Mouse (Mus musculus): Measurements from ENCODE around the gene Pbx1. TPM values are rescaled to one million over a fixed set of nuclear protein-coding genes. Genes with fewer than 3 reads are reported as not detected.
A peak's percentile ranks its signal among the peaks of the same experiment; 100 is the strongest.

Gene Pbx1
- total RNA-seq, 2 experiments from 2014 or later, result 16.9 to 29.3 TPM

DNA sequence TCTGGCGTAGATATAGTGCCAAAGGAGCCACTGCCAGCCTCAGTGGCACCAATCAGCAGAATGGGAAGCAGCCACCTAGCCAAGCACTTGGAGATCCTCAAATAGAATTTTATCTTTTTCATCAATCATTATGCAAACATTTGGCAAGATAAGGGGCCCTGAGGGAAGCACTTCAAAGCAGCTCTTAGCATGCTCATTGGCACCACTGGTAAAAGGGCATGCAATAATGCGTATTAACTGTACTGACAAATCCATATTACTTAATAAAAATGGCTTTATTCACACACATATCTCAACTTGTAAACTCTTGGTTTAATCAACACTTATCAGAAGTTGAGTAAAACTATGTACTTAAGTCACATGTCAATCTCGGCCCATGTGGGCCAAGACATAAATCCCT lies 1.6 kb upstream of the Pbx1 start:
- TF ChIP-seq CTCF (IDR thresholded peaks at IDR 0.05), result no peak
- Histone ChIP-seq H3K27ac (no peak overlapping the region), H3K4me3 (no peak overlapping the region)
- no peak for DNase-seq
- intact Hi-C loops (cut with DNase I), result loop anchor here (5.0 to 10.0 kb wide), 4 partner anchors 44 to 216 kb away; no protein-coding TSS in a partner anchor

DNA sequence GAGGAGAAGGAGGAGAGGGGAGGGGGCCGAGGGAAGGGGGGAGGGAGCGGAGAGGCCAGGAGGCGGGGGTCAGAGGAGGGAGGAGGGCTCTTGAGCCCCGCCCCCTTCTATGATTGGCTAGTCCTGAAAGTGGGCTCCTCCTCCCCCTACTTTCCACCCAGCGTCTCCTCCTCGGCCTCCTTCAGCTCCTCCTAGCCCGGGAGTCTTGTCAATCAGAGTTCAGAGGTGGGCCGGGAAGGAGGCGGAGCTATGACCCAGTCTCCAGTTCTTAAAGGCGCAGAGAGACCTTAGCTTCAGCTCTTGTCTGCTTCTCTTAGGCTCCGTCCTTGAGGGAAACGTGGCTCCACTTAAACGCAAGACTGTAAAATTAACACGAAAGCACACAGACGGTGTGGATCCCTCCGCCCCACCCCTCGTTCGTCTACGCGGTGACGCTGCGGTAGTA lies 233 bp upstream of the Pbx1 start:
- peak; percentile 97 for DNase-seq
- no peak for TF ChIP-seq CTCF (IDR thresholded peaks at IDR 0.05)
- intact Hi-C loops (cut with DNase I), result loop anchor here (5.0 to 10.0 kb wide), 4 partner anchors 45 to 215 kb away; no protein-coding TSS in a partner anchor
- Histone ChIP-seq H3K4me3 (peak overlapping the region; percentile 91), H3K27ac (peak overlapping the region; percentile 96)

DNA sequence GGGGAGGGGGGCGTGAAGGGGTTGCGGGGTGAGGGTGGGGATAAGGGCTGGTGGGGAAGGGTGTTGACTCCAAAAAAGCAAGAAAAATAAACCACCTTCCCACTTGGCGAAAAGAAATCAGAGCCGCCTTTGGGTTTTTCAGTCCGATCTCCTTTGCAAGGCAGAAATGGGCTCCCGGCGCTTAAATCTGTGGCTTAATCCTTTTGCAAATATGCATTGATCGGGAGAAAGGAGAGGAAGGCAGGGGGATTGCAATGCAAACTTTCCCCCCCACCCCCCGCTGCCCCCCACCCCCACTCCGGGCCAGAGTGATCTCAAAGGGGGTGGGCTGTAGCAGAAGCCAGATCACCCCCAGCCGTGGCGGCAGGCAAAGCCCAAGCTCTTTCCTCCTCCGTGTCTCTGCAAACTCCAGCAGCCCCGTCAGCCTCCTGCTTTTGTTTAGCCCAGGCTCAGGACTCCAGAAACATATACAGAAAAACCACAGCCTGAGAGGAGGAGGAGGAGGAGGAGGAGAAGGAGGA lies 299 bp downstream of the Pbx1 start:
- intact Hi-C loops (cut with DNase I), result loop anchor here (5.0 to 10.0 kb wide), 4 partner anchors 46 to 214 kb away; no protein-coding TSS in a partner anchor
- no peak for DNase-seq
- no peak for TF ChIP-seq CTCF (IDR thresholded peaks at IDR 0.05)
- Histone ChIP-seq H3K4me3 (peak overlapping the region; percentile 91), H3K27ac (peak overlapping the region; percentile 90)

DNA sequence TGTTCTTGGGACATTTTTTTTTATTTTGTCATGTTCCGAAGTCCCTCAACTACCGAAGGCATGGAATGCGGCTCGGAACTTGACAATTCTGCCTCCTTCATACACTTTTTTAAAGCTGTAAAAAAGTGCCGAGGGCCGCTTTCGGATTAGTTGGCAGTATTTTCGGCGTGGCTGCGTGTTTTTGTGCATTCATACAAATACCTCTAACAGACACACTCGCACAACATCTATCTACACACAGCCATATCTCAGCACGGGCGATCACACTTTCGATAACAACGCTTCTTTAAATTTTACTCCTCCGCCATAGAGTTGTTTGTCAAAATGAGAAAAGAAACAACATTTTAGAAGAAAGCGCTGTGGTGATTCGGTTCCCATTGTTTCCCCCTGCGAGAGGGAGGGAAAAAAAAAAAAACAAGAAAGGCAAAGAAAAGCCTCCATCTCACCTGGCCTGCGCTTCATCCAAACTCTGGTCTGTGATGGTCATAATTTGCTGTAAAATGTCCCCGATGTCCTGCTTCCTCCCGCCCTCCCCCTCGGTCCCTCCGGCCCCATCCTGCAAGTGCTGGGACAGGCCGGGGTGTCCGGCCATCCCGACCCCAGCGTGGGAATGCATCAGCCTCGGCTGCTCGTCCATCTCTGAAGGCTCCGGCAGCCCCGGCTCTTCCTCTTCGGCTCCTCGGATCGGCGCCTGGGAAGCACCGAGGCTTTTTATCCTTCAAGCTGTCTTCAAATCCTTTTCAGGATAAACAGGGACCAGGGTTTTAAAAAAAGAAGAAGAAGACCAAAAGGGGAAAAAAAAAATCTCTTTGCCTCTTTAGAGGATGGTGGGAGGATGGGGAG lies 981 bp downstream of the Pbx1 start:
- Histone ChIP-seq H3K27ac (peak overlapping the region; percentile 90), H3K4me3 (peak overlapping the region; percentile 91)
- intact Hi-C loops (cut with DNase I), result loop anchor here (5.0 to 10.0 kb wide), 4 partner anchors 46 to 214 kb away; no protein-coding TSS in a partner anchor
- peak; percentile 64 for DNase-seq
- no peak for TF ChIP-seq CTCF (IDR thresholded peaks at IDR 0.05)

DNA sequence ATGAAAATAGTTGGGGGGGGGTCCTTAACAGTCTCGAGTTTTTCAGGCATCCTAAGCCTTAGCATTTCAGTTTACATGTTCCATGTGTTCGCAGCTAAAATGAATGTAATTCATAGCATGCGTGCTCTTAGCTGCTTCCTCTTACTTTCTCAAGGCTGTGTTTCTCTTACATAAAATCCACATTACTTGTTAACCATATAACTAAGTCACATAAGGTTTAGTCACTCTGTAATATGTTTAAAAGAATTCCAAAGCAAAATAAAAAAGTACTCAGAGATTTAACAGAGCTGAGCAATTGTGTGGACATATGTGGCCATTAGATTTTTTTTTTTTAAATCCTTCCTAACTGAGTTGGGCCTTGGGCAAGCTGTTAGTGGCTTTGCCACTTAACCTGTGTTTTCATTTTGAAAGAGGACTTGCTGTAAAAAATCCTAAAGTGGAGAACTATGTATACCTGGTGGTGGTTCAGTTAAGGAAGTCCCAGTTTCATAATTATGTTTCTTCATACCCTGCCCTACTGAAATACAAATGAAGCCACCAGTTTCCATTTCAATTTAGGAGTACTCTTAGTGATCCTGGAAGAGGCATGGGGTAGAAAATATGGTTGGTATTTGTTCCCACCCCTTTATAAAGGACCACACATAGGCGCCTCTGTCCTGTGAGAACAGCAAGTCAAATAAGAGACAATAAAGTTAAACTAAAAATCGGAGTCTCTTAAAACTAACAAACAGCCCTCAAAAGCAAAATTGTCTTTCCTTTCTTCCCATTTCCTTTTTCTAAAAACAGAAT lies 2.0 kb downstream of the Pbx1 start:
- DNase-seq, result no peak
- intact Hi-C loops (cut with DNase I), result loop anchor here (5.0 to 10.0 kb wide), 4 partner anchors 47 to 213 kb away; no protein-coding TSS in a partner anchor
- TF ChIP-seq CTCF (IDR thresholded peaks at IDR 0.05), result no peak
- H3K4me3 ChIP-seq, result peak overlapping the region; percentile 91
- H3K27ac ChIP-seq, result peak overlapping the region; percentile 90

DNA sequence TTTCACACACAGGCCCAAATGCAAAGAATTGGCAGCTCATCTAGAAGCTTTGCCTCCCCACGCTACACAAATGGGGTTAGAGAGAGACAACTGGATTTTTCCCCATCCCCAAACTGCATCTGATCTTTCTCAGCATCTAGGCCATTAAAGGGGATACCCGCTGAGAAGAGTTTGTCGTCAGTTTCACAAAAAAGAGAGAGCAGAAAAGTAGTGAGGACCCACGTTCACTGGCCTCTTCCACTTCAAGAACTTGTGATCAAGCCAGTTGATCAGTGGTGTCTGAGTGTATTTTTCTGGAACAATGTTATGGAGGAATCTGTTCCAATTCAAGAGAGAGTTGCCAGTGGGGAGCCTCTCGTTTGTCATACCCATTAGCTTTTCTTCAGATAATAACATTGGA lies 2.7 kb downstream of the Pbx1 start:
- DNase-seq, result no peak
- intact Hi-C loops (cut with DNase I), result no loop called here
- no peak for TF ChIP-seq CTCF (IDR thresholded peaks at IDR 0.05)
- Histone ChIP-seq H3K4me3 (peak overlapping the region; percentile 91), H3K27ac (peak overlapping the region; percentile 90)

DNA sequence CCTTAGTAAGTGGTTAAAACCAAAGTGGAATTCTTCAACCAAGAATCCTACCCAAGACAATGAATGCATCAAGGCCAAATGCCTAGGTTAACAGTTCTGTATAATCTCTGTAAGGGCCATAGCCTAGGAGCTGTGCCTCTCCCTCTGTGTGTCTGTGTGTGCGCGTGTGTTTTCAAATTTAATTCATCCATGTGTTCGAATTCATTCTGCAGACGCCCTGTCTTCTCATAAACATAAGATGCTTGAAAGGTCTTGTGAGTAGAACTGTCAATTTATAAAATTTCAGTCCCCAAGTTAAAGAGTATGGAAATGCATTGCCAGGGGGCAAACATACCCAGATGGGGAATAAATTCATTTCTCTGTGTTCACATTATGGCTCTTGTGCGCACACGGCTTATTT lies 3.8 kb downstream of the Pbx1 start:
- TF ChIP-seq CTCF (IDR thresholded peaks at IDR 0.05), result no peak
- H3K4me3 ChIP-seq, result peak overlapping the region; percentile 91
- DNase-seq, result no peak
- H3K27ac ChIP-seq, result no peak overlapping the region; the same call in 1 of the 2 replicates
- intact Hi-C loops (cut with DNase I), result no loop called here

DNA sequence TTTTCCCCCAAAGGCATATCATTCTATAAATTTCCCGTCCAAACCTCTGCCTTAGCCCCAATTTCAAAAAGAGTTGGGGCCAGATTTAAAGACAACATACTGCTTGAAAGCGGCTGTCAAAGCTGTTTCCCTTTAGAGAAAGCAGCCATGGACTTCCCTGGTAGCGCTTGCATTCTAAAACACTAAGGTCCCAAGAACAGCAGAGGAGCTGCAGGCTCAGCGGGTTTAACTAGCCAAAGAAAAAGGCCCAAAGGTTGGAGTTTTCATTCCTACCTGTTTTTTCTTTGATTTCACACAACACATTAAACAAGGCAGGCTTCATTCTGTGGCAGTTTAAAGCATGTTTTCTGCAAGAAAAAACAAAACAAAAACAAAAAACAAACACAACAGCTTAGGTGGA lies 4.5 kb downstream of the Pbx1 start:
- H3K27ac ChIP-seq, result peak overlapping the region; percentile 24; the same call in 1 of the 2 replicates
- intact Hi-C loops (cut with DNase I), result no loop called here

DNA sequence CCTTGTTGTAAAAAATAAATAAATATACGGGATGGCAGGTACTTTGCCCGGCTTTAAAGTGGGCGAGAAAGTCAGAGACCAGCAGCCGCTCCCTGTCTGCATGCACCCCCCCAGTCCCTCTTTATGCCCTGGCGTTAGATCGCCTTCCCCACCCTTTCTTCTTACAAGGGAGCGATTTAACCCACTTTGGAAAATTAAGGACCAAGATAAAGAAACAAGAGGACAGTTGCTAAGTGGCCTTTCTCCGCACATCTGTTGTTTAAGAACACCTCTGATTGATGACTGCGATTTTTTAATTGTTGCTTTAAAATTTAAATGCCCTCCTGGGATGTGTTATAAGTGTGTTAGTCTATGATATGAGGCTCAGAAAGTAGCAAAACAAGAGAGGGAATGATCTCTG lies 5.2 kb downstream of the Pbx1 start:
- H3K27ac ChIP-seq, result no peak overlapping the region
- no peak for DNase-seq
- no peak for TF ChIP-seq CTCF (IDR thresholded peaks at IDR 0.05)
- intact Hi-C loops (cut with DNase I), result no loop called here
- H3K4me3 ChIP-seq, result no peak overlapping the region

More for the DNA sequence above, 4.5 kb downstream of the Pbx1 start:
- H3K4me3 ChIP-seq, result peak overlapping the region; percentile 91; the same call in 1 of the 2 replicates
- no peak for DNase-seq
- TF ChIP-seq CTCF (IDR thresholded peaks at IDR 0.05), result no peak

DNA sequence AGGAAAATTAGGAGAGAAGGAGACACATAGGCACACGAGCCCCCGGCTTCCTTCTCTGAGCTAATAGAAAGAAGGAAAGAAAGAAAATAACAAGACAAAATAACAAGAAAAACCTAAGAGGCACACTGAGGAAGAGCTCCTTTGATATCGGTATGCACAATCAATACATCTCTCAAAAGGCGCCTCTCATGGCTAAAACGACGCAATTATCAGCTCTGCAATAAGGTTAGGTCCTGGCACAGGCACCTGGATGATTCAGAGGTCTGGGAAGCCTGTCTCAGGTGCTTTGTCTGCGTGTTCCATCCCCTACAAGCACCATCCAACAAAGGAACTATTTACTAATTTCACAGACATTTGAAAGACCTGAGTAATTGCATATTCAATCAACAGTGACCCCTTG lies 5.8 kb downstream of the Pbx1 start:
- no peak overlapping the region for H3K4me3 ChIP-seq
- H3K27ac ChIP-seq, result no peak overlapping the region
- TF ChIP-seq CTCF (IDR thresholded peaks at IDR 0.05), result no peak
- DNase-seq, result no peak
- intact Hi-C loops (cut with DNase I), result no loop called here

DNA sequence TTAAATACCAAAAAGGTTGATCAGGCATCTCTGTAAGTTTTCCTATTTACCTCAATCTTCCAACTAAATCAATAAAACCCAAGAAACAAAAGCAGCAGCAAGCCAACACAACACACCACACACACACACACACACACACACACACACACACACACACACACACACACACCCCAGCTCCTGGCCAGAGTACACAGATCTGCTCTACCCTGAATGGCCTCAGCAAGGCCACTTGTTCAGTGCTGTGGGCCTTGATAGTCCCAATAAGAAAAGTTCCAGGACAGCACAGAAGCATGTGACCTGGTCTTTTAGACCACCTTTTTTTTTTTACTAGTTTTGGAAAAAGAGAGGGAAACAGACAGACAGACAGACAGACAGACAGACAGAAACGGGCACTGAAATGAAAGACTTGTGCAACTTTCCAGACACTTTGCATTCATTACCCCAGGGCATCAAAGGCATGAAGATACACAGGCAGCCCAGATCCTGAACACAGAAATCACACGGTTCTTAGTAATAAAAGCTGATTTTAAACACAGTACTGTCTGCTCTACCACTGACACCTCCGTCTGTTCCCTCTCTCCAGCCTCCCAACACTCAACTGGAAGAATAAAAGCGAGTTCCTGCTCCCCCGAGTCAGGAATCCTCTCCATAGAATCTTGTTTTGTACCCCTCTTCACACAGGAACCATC lies 6.9 kb downstream of the Pbx1 start:
- intact Hi-C loops (cut with DNase I), result no loop called here
- DNase-seq, result no peak
- no peak overlapping the region for H3K4me3 ChIP-seq
- TF ChIP-seq CTCF (IDR thresholded peaks at IDR 0.05), result no peak
- H3K27ac ChIP-seq, result no peak overlapping the region

DNA sequence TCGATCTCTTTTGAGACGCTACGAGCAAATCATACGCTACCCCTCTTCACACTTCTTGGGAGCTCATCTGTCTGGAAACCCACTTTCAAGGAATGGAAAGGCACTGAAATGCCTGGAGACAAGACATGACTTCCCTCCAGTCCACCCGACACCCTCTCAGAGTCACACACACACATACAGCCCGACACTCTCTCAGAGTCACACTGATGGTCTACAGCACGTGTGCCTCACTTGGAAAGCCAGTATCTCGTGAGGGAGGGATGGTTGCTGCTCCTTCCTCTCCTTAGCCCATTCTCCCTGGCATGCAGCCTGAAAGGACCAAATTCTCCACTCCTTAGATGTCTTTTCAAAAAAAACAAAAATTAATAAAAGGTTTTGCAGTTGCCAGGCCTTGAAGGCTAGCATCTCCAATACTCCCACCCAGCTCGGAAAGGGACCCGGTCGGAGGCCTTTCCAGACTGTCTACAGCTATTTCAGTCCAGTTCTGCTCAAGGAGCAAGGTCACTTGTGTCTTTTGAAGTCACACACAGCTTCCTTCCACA lies 8.6 kb downstream of the Pbx1 start:
- TF ChIP-seq CTCF (IDR thresholded peaks at IDR 0.05), result no peak
- intact Hi-C loops (cut with DNase I), result no loop called here
- Histone ChIP-seq H3K4me3 (no peak overlapping the region), H3K27ac (peak overlapping the region; percentile 16; the same call in 1 of the 2 replicates)
- no peak for DNase-seq

Measured in gastrocnemius, adult 2 months (tissue).